Mouse (Mus musculus): Measurements from ENCODE around the gene Ccdc124. TPM values are rescaled to one million over a fixed set of nuclear protein-coding genes. Genes with fewer than 3 reads are reported as not detected.
A peak's percentile ranks its signal among the peaks of the same experiment; 100 is the strongest.

The Ccdc124 gene
- polyA plus RNA-seq, 1 experiment from 2014 or later = 166 TPM

DNA sequence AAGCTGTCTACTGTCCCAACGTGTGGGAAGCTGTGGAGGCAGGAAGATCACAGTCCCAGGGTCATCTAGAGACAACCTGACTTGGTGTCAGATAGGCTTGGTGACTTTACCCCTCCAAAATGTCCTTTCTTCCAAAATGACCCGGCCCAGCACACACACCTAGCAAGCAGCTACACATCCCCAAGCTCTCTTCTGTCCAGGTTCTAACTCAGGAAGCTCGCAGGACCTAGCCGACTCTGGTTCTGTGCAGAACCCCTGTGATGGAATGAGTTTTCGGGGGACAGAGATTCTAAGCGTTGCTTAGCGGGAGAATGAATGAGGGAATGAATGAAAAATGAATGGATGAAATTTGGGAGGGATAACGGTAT lies 31.7 kb upstream of the Ccdc124 start:
- ATAC-seq (ENCODE audit: low FRiP score) (peak; percentile 25), DNase-seq (ENCODE audit: low spot score, missing footprints) (no peak)
- WGBS = 20% methylated on average over 8 of the region's 8 CpGs
- Histone ChIP-seq H3K9me3 (ENCODE audit: control insufficient read depth, low read length) (no peaks in the 10 kb centered on the region), H3K27me3 (ENCODE audit: control insufficient read depth, insufficient read depth, low read length) (no peaks in the 10 kb centered on the region; the same call in 1 of the 2 replicates), H3K27ac (ENCODE audit: low read depth, low read length) (no peak overlapping the region; the same call in 1 of the 2 replicates), H3K4me2 (peak overlapping the region; percentile 85), H3K4me3 (ENCODE audit: low read depth, low read length) (peak overlapping the region; percentile 95), H3K9ac (ENCODE audit: low read length) (peak overlapping the region; percentile 91), H3K36me3 (ENCODE audit: control insufficient read depth, insufficient read depth, low read length) (no peaks in the 10 kb centered on the region), H3K4me1 (ENCODE audit: control insufficient read depth, insufficient read depth, low read length) (peaks cover 6% of the 10 kb centered on the region)

DNA sequence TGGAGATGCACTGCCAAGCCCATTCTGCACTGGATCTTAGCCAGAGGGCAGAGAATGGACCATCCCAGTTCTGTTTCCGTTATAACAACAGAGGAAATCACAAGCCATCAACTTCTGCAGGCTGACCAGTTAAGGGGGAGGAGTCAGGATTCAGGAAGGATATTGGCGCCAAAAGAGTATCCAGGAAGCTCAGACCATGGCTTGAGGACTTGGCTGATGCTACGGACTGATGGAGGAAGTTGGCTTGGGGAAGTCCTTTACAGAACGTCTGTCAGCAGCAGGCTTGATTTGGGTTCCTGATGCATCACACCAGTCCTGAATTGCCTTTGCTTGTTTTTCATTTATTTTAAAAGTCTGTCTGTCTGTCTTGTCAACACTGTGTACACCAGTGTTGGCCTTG lies 30.8 kb upstream of the Ccdc124 start:
- Histone ChIP-seq H3K4me3 (ENCODE audit: low read depth, low read length) (no peak overlapping the region), H3K27ac (ENCODE audit: low read depth, low read length) (no peak overlapping the region), H3K9me3 (ENCODE audit: control insufficient read depth, low read length) (no peaks in the 10 kb centered on the region), H3K36me3 (ENCODE audit: control insufficient read depth, insufficient read depth, low read length) (no peaks in the 10 kb centered on the region), H3K27me3 (ENCODE audit: control insufficient read depth, insufficient read depth, low read length) (no peaks in the 10 kb centered on the region; the same call in 1 of the 2 replicates), H3K9ac (ENCODE audit: low read length) (no peak overlapping the region), H3K4me1 (ENCODE audit: control insufficient read depth, insufficient read depth, low read length) (peaks cover 6% of the 10 kb centered on the region), H3K4me2 (no peak overlapping the region)
- ATAC-seq (ENCODE audit: low FRiP score) (no peak), DNase-seq (ENCODE audit: low spot score, missing footprints) (no peak)
- WGBS = 66% methylated on average over 4 of the region's 4 CpGs

DNA sequence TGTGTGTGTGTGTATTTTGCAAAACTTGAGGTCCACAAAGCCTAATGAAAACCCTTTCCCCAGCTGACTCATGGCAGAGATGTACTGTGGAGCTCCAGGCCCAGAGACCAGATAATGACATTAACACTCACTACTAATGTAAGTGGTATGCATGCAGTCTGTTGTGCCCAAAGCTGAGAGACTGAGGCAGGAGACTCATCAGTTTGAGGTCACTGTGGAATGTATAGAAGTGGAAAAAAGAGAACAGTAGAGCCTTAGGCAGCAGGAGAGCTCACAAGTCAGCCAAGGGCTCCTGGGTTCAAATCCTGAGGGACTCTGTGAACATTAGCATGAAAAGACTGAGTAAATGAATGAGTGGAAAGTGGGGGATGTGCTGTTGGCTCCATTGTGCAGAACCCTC lies 29.8 kb upstream of the Ccdc124 start:
- no peak overlapping the region for H3K4me2 ChIP-seq
- H3K27ac ChIP-seq (ENCODE audit: low read depth, low read length) = no peak overlapping the region
- H3K36me3 ChIP-seq (ENCODE audit: control insufficient read depth, insufficient read depth, low read length) = no peaks in the 10 kb centered on the region
- DNase-seq (ENCODE audit: low spot score, missing footprints) = no peak
- H3K27me3 ChIP-seq (ENCODE audit: control insufficient read depth, insufficient read depth, low read length) = no peaks in the 10 kb centered on the region; the same call in 1 of the 2 replicates
- ATAC-seq (ENCODE audit: low FRiP score) = no peak
- no peaks in the 10 kb centered on the region for H3K9me3 ChIP-seq (ENCODE audit: control insufficient read depth, low read length)
- H3K4me3 ChIP-seq (ENCODE audit: low read depth, low read length) = no peak overlapping the region
- no peak overlapping the region for H3K9ac ChIP-seq (ENCODE audit: low read length)
- H3K4me1 ChIP-seq (ENCODE audit: control insufficient read depth, insufficient read depth, low read length) = peaks cover 6% of the 10 kb centered on the region

DNA sequence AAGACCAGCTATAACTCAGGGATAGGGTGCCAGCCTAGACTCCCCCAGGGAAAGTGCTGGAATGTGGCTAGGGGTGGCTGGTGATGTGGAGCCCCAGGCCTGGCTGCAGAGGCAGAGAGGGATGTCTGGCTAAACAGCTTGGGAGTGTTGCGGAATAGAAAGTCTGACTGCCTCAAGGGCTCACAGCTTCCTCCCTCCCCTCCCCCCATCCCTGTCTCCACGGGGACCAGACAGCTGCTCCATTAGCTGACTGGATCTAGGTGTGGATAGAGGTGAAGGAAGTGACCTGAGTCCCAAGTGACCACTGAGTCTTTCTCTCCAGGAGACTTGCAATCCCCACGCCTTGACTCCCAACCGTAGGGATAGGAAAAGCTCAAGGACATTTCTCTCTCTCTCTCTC lies 29.4 kb upstream of the Ccdc124 start:
- no peaks in the 10 kb centered on the region for H3K36me3 ChIP-seq (ENCODE audit: control insufficient read depth, insufficient read depth, low read length)
- H3K4me1 ChIP-seq (ENCODE audit: control insufficient read depth, insufficient read depth, low read length) = peaks cover 10% of the 10 kb centered on the region
- peak overlapping the region; percentile 20; the same call in 1 of the 2 replicates for H3K9ac ChIP-seq (ENCODE audit: low read length)
- no peaks in the 10 kb centered on the region; the same call in 1 of the 2 replicates for H3K27me3 ChIP-seq (ENCODE audit: control insufficient read depth, insufficient read depth, low read length)
- H3K4me2 ChIP-seq = no peak overlapping the region
- no peaks in the 10 kb centered on the region for H3K9me3 ChIP-seq (ENCODE audit: control insufficient read depth, low read length)
- H3K4me3 ChIP-seq (ENCODE audit: low read depth, low read length) = no peak overlapping the region
- DNase-seq (ENCODE audit: low spot score, missing footprints) (no peak), ATAC-seq (ENCODE audit: low FRiP score) (no peak)
- H3K27ac ChIP-seq (ENCODE audit: low read depth, low read length) = no peak overlapping the region
- 46% methylated on average over 4 of the region's 4 CpGs for WGBS

DNA sequence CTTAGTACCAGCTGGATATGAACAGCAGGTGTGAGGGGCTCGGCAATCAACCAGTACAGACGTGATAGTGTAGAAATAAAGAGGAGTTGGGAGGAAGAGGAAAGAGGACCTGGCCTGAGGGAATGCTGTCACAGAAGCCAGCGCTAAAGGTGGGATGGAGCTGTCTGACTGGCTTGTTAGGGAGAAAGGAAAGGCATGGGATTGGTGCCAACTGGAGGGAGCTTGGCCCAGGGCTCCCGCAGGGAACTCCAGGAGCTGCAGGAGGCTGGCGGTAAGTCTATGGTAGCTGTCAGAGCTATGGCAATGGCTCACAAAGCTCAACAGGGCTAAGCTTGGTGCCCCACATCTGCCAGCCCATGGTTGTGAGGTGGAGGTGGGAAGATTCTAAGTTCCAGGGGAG lies 28.5 kb upstream of the Ccdc124 start:
- Histone ChIP-seq H3K27me3 (ENCODE audit: control insufficient read depth, insufficient read depth, low read length) (no peaks in the 10 kb centered on the region; the same call in 1 of the 2 replicates), H3K9me3 (ENCODE audit: control insufficient read depth, low read length) (no peaks in the 10 kb centered on the region), H3K4me3 (ENCODE audit: low read depth, low read length) (no peak overlapping the region), H3K27ac (ENCODE audit: low read depth, low read length) (no peak overlapping the region), H3K4me1 (ENCODE audit: control insufficient read depth, insufficient read depth, low read length) (peaks cover 10% of the 10 kb centered on the region), H3K36me3 (ENCODE audit: control insufficient read depth, insufficient read depth, low read length) (no peaks in the 10 kb centered on the region), H3K4me2 (no peak overlapping the region), H3K9ac (ENCODE audit: low read length) (no peak overlapping the region)
- DNase-seq (ENCODE audit: low spot score, missing footprints) = no peak
- WGBS = 38% methylated on average over 5 of the region's 5 CpGs
- ATAC-seq (ENCODE audit: low FRiP score) = no peak

DNA sequence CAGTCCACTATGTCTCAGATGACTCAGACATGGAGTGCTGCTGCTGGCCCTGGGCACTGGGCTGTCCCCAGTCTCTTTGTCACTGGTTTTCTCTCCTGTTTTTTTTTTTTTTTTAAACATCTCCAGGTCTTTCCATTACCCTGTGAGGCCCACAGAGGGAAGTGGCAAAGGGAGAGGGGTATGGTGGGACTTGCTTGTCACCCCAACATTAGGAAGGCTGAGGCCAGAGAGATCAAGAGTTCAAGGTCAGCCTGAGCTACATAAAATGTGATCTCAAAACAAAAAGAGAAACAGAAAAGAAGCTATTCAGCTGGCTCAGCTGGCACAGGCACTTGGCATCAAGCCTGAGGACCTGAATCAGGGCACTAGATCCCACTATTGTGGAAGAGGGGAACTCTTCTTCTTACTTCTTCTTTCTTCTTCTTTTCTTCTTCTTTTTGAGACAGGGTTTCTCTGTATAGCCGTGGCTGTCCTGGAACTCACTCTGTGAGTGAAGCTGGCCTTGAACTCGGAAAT lies 27.2 kb upstream of the Ccdc124 start:
- H3K4me1 ChIP-seq (ENCODE audit: control insufficient read depth, insufficient read depth, low read length) = peaks cover 7% of the 10 kb centered on the region
- no peak overlapping the region for H3K9ac ChIP-seq (ENCODE audit: low read length)
- no peaks in the 10 kb centered on the region; the same call in 1 of the 2 replicates for H3K27me3 ChIP-seq (ENCODE audit: control insufficient read depth, insufficient read depth, low read length)
- WGBS = 69% methylated on average over 2 of the region's 2 CpGs
- ATAC-seq (ENCODE audit: low FRiP score) = no peak
- H3K36me3 ChIP-seq (ENCODE audit: control insufficient read depth, insufficient read depth, low read length) = no peaks in the 10 kb centered on the region
- H3K4me3 ChIP-seq (ENCODE audit: low read depth, low read length) = no peak overlapping the region
- H3K9me3 ChIP-seq (ENCODE audit: control insufficient read depth, low read length) = no peaks in the 10 kb centered on the region
- H3K4me2 ChIP-seq = no peak overlapping the region
- no peak for DNase-seq (ENCODE audit: low spot score, missing footprints)
- no peak overlapping the region for H3K27ac ChIP-seq (ENCODE audit: low read depth, low read length)

DNA sequence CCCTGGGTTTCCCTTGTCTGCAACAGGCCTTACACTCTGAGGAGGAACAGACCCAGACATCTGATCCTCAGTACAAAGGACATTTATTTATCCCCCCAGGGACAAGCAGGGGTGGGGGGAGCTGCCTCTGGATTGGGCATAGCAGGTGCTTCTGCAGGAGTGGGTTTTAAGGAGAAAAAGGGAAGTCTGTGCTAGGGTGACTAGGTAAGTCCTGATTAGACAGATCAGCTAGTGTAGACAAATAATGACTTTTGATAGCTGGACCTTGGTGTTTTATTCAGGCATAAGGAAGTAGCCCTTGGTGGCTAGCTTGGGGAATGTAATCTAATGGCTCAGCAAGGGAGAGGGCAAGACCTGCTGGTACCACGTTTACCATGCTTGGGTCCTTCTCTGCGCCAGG lies 25.5 kb upstream of the Ccdc124 start:
- H3K9ac ChIP-seq (ENCODE audit: low read length) = no peak overlapping the region
- no peak overlapping the region for H3K4me3 ChIP-seq (ENCODE audit: low read depth, low read length)
- H3K27ac ChIP-seq (ENCODE audit: low read depth, low read length) = no peak overlapping the region
- ATAC-seq (ENCODE audit: low FRiP score) (no peak), DNase-seq (ENCODE audit: low spot score, missing footprints) (no peak)
- no peak overlapping the region for H3K4me2 ChIP-seq
- peaks cover 7% of the 10 kb centered on the region for H3K4me1 ChIP-seq (ENCODE audit: control insufficient read depth, insufficient read depth, low read length)
- no peaks in the 10 kb centered on the region; the same call in 1 of the 2 replicates for H3K27me3 ChIP-seq (ENCODE audit: control insufficient read depth, insufficient read depth, low read length)
- 86% methylated on average over 2 of the region's 2 CpGs for WGBS
- peaks cover 13% of the 10 kb centered on the region for H3K36me3 ChIP-seq (ENCODE audit: control insufficient read depth, insufficient read depth, low read length)
- H3K9me3 ChIP-seq (ENCODE audit: control insufficient read depth, low read length) = no peaks in the 10 kb centered on the region

DNA sequence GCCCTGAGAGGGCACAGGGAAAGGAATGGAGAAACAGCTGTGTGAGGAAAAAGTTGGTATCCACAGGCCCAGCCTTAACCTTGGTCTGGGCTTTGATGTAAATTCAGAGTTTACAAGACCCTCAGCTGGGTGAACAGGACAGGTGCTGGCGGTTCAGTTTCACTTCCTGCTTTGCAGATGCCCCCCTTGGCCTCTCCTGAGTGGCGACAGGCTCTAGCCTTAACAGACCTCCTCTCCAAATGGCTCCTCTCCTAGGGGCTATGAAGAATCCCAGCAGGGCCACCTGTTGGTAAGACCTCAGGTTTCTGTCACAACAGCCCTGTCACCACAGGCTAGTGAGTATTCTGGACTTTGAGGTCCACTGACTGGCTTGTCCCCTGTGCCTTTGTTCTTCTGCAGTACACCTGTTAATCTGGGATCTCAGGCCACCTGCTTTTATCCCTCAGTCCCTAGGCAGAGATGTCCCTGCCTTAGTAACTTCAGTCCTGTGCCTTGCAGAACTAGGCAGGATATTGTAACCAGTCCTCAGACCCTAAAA lies 25.0 kb upstream of the Ccdc124 start:
- 59% methylated on average over 2 of the region's 2 CpGs for WGBS
- Histone ChIP-seq H3K4me1 (ENCODE audit: control insufficient read depth, insufficient read depth, low read length) (peaks cover 7% of the 10 kb centered on the region), H3K27me3 (ENCODE audit: control insufficient read depth, insufficient read depth, low read length) (peaks cover 4% of the 10 kb centered on the region), H3K4me2 (no peak overlapping the region; the same call in 1 of the 2 replicates), H3K9me3 (ENCODE audit: control insufficient read depth, low read length) (no peaks in the 10 kb centered on the region), H3K27ac (ENCODE audit: low read depth, low read length) (no peak overlapping the region), H3K9ac (ENCODE audit: low read length) (peak overlapping the region; percentile 60), H3K4me3 (ENCODE audit: low read depth, low read length) (peak overlapping the region; percentile 88; the same call in 1 of the 2 replicates), H3K36me3 (ENCODE audit: control insufficient read depth, insufficient read depth, low read length) (peaks cover 17% of the 10 kb centered on the region)
- no peak for ATAC-seq (ENCODE audit: low FRiP score)
- DNase-seq (ENCODE audit: low spot score, missing footprints) = no peak

DNA sequence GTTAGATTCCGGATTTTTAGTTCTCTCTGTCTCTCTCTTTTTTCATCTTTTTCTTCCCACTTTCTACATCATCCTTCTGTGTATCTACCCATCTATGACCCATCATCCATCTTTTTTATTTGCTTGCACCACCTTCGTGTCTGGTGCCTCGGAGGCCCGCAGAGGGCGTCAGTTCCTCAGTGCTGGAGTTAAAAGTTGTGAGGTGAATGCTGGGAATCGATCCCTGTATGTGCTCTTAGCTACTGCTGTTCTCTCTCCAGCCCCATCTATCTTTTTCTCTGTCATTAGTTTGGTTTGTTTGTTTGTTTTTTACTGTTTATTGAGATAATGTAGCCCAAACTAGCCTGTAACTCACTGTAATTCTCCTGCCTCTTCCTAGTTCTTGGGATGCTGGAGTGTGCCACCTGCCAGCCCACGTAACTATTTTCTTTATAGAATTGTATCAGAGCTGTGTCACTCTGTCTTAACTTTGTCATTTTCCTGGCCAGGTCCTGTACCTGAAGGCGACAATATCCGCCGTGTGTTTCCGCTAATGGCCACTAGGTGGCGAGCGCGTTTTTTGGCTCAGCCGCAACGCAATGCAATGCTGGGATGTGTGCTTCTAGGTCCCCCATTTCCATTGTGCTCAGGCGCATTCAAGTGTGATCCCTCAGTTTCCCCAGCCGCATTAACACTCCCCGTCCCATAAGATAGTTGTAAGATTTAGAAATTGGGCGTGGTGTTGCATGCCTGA lies 24.1 kb upstream of the Ccdc124 start:
- Histone ChIP-seq H3K9ac (ENCODE audit: low read length) (peak overlapping the region; percentile 60), H3K4me1 (ENCODE audit: control insufficient read depth, insufficient read depth, low read length) (peaks cover 7% of the 10 kb centered on the region), H3K4me3 (ENCODE audit: low read depth, low read length) (peak overlapping the region; percentile 88), H3K4me2 (peak overlapping the region; percentile 74), H3K27me3 (ENCODE audit: control insufficient read depth, insufficient read depth, low read length) (peaks cover 13% of the 10 kb centered on the region), H3K27ac (ENCODE audit: low read depth, low read length) (peak overlapping the region; percentile 22; the same call in 1 of the 2 replicates), H3K9me3 (ENCODE audit: control insufficient read depth, low read length) (no peaks in the 10 kb centered on the region), H3K36me3 (ENCODE audit: control insufficient read depth, insufficient read depth, low read length) (peaks cover 17% of the 10 kb centered on the region)
- ATAC-seq (ENCODE audit: low FRiP score) = peak; percentile 57
- DNase-seq (ENCODE audit: low spot score, missing footprints) = peak; percentile 99
- under 1% methylated on average over 20 of the region's 20 CpGs for WGBS
